Mouse (Mus musculus) ES-E14 (cell line): Measurements from ENCODE around the gene Aco1. TPM values are rescaled to one million over a fixed set of nuclear protein-coding genes. Genes with fewer than 3 reads are reported as not detected.

ENCODE experiments used
- DNase-seq: peaks from one replicate; pipeline ENCODE4 v3.0.0-alpha.2; 2013; ENCODE audit warnings: low read depth, low spot score
- H3K27ac ChIP-seq: 2 replicates; pipeline ENCODE4 v1.5.1; 2012; ENCODE audit warnings: low read depth, mild to moderate bottlenecking, low read length, moderate library complexity, mixed read lengths; ENCODE audit not compliant: poor library complexity, insufficient read depth, severe bottlenecking
- H3K36me3 ChIP-seq: 2 replicates; pipeline ENCODE4 v1.6.1; 2012; ENCODE audit warnings: mild to moderate bottlenecking, low read length, moderate library complexity, mixed read lengths; ENCODE audit not compliant: control insufficient read depth, poor library complexity, insufficient read depth, severe bottlenecking
- H3K4me1 ChIP-seq, 2 experiments: fragments of 150-350 bp in 1 of 2; sonication (generic) in 1 of 2; 2 replicates each; pipeline ENCODE4 v1.6.1; 2012; ENCODE audit warnings: low read length in 2 of 2, mild to moderate bottlenecking in 1 of 2, mixed read lengths in 1 of 2; ENCODE audit not compliant: control insufficient read depth in 2 of 2, insufficient read depth in 2 of 2, poor library complexity in 1 of 2
- H3K4me3 ChIP-seq, 2 experiments: fragments of 150-350 bp in 1 of 2; sonication (generic) in 1 of 2; 2 replicates each; pipeline ENCODE4 v1.5.1; 2012; ENCODE audit warnings: low read length in 2 of 2, low read depth in 1 of 2, mild to moderate bottlenecking in 1 of 2, mixed read lengths in 1 of 2; ENCODE audit not compliant: insufficient read depth in 1 of 2, poor library complexity in 1 of 2, severe bottlenecking in 1 of 2
- H3K9ac ChIP-seq: 2 replicates; pipeline ENCODE4 v1.6.1; 2012; ENCODE audit warnings: low read depth, mild to moderate bottlenecking, low read length, mixed read lengths; ENCODE audit not compliant: poor library complexity, insufficient read depth, severe bottlenecking
- H3K9me3 ChIP-seq: fragments of 150-350 bp; sonication (generic); 2 replicates; pipeline ENCODE4 v1.6.1; 2012; ENCODE audit warnings: low read depth, mild to moderate bottlenecking, low read length; ENCODE audit not compliant: control insufficient read depth, insufficient read depth
- CHD2 ChIP-seq: IDR thresholded peaks from 2 replicates; pipeline ENCODE4 v1.6.1; 2014; ENCODE audit warnings: mild to moderate bottlenecking, low read depth, low read length, inconsistent platforms
- HCFC1 ChIP-seq: IDR thresholded peaks from 2 replicates; pipeline ENCODE4 v1.6.1; 2012; ENCODE audit warnings: low read length, inconsistent platforms, borderline replicate concordance; ENCODE audit not compliant: insufficient read depth
- MAFK ChIP-seq: IDR thresholded peaks from 2 replicates; pipeline ENCODE4 v1.6.1; 2014; ENCODE audit warnings: mild to moderate bottlenecking, low read depth, low read length, inconsistent platforms; ENCODE audit not compliant: insufficient read depth
- ZC3H11A ChIP-seq: IDR thresholded peaks from 2 replicates; pipeline ENCODE4 v1.6.1; 2012; ENCODE audit warnings: low read depth, mild to moderate bottlenecking, inconsistent platforms, low read length, borderline replicate concordance
- ZNF384 ChIP-seq: IDR thresholded peaks from 2 replicates; pipeline ENCODE4 v1.6.1; 2012; ENCODE audit warnings: low read depth, low read length, inconsistent platforms
- in situ Hi-C, 2 experiments: fragments of 600-800 bp; cut with MboI; formaldehyde crosslinking; loops; one replicate each; pipeline ENCODE4 v1.15.1; 2025; ENCODE audit warnings: low sequenced_read_pairs in 2 of 2, inconsistent platforms in 1 of 2; ENCODE audit not compliant: unreplicated experiment in 2 of 2
- total RNA-seq: library from RNA; depleted of rRNA; stranded (reverse); fragments of 300-350 nt; gene quantifications from 2 replicates; pipeline ENCODE4 v1.2.3, GENCODE M21; 2012

Gene Aco1
- total RNA-seq, 1 experiment = 29.0 TPM

DNA sequence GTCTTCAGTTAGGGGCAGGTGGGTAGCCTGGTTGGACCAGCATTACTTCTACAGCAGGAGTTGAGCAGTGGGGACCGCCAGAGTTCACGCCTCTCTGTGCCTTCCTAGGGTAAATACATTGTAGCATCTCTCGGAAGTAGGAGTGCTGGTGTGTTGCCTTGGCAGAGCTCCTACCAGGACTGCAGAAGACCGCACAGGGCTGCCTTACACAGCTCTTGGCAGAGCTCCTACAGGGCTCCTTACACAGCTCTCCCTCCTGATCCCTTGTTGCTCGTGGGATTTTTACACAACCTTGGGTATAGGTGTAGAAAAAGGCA, 15.3 kb downstream of the Aco1 start:
- in situ Hi-C loops = no loop called here
- TF ChIP-seq ZC3H11A (no peak), MAFK (no peak), HCFC1 (no peak), ZNF384 (no peak), CHD2 (no peak)
- no peak overlapping the region for H3K4me3 ChIP-seq

DNA sequence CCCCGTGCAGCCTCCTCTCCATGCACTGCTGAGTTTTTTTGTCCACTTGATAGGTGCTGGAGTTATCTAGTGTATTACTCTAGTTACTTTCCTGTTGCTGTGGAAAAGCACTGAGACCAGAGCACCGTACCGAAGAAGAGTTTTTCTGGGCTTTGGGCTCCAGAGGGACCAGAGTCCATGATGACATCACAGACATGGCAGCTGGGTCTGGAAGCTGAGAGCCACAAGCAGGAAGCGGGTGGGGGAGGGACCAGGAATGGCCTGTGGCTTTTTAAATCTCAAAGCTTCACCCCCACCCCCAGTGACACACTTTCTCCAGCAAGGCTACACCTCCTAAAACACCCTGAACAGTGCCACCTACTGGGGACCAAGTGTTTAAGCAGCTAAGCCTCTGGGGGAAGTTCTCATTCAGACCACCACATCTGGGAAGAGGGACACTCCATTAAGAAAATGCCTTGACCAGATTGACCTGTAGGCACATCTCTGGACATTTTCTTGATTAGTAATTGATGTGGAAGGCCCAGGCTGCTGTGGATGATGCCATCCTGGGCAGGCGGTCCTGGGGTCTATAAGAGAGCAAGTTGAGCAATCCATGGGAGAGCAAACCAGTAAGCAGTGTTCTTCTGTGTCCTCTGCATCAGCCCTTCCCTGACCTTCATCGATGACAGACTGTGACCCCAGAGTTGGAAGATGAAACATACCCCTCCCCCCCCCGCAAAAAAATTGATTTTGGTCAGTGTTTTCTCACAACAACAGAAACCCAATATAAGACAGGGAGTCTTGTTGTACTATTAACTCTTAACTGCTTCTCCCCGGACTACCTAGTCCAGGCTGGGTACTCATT, 17.9 kb downstream of the Aco1 start:
- Histone ChIP-seq H3K27ac (no peak overlapping the region), H3K36me3 (peaks cover 7% of the 10 kb centered on the region; the same call in 1 of the 2 replicates), H3K9me3 (no peaks in the 10 kb centered on the region), H3K4me3 (no peak overlapping the region), H3K9ac (no peak overlapping the region), H3K4me1 (peaks cover 0 to 5% of the 10 kb centered on the region in 2 experiments; a peak in 1 of 4 replicates)
- in situ Hi-C loops = no loop called here
- TF ChIP-seq ZNF384 = no peak
- no peak for TF ChIP-seq CHD2
- TF ChIP-seq MAFK = no peak
- no peak for TF ChIP-seq HCFC1
- no peak for TF ChIP-seq ZC3H11A
- DNase-seq = no peak

More for the DNA sequence above, 15.3 kb downstream of the Aco1 start:
- Histone ChIP-seq H3K9me3 (no peaks in the 10 kb centered on the region), H3K4me1 (peaks cover 0 to 5% of the 10 kb centered on the region in 2 experiments; a peak in 1 of 4 replicates), H3K27ac (no peak overlapping the region), H3K9ac (no peak overlapping the region), H3K36me3 (0 out of 2 replicates have a peak, but pooled peaks cover 3% of the 10 kb centered on the region)
- no peak for DNase-seq

DNA sequence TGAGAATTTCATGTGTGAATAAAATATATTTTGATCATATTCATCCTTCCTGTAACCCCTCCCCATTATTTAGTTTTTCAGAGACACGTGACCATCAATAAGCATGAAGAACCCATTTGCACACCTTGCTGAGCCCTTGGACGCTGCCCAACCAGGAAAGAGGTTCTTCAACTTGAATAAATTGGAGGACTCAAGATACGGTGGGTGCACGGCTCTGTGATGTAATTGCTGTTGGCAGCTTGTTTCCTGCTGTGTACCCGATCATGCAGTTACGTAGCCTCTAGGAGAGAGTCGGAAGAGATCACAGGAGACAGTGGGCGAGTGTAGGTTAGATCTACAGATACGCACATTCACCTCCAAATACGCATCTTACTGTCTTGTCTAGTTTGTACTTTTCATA, 20.8 kb downstream of the Aco1 start:
- in situ Hi-C loops = no loop called here
- Histone ChIP-seq H3K27ac (no peak overlapping the region), H3K9me3 (no peaks in the 10 kb centered on the region), H3K36me3 (peaks cover 7% of the 10 kb centered on the region; the same call in 1 of the 2 replicates), H3K9ac (no peak overlapping the region), H3K4me3 (no peak overlapping the region), H3K4me1 (no peaks in the 10 kb centered on the region)
- TF ChIP-seq ZC3H11A = no peak
- no peak for DNase-seq

DNA sequence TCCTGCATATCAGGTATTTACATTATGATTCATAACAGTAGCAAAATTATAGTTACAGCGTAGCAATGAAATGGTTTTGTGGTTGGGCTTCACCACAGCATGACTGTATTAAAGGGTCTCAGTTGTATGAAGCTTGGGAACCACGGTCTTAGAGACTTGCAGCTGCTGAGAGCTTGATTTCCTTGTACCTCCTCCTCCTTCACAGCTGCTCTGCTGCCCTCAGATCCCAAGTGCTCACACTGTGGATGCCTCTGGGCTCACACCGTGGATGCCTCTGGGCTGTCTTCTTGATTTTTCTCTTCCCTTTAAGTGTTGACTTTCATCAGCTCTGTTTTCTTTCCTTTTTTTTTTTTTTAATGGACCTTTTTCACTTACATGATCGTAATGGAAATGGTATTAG, 28.6 kb downstream of the Aco1 start:
- in situ Hi-C loops = no loop called here
- no peak for DNase-seq
- Histone ChIP-seq H3K36me3 (peaks cover 5% of the 10 kb centered on the region; the same call in 1 of the 2 replicates), H3K9me3 (no peaks in the 10 kb centered on the region), H3K4me1 (peaks cover 0 to 3% of the 10 kb centered on the region in 2 experiments; a peak in 1 of 4 replicates), H3K9ac (no peak overlapping the region), H3K4me3 (no peak overlapping the region), H3K27ac (no peak overlapping the region)
- TF ChIP-seq CHD2 (no peak), MAFK (no peak), HCFC1 (no peak), ZNF384 (no peak), ZC3H11A (no peak)
